In the genomic region with DNA sequence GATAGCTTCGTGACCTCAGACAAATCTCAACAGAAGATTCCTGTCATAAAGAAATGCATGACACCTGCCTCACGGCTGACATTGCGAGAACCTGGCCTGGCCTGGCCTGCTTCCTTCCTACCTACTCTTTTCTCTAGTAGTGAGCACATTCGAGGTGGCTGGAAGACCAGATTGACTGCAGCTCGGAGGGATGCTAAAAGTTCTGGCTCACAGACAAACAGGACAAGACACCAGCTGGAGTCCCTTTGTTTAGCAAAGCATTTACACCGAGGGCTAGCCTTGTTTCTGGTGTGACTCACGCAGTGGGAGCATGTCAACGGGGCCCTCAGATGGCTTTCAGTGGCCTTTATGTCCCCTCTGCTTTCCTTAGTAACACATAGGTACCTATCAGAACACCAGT, we compare ENCODE assay signal across 33 mouse cellular contexts. TPM values are rescaled to one million over a fixed set of nuclear protein-coding genes. Genes with fewer than 3 reads are reported as not detected.
DNase-seq lines count a peak whose midpoint lies in the region; ATAC-seq and TF ChIP-seq lines count a peak whose summit lies in the region.
"Had no signal": no experiment of that assay in that cellular context is flagged by ENCODE, and none has a peak within 500 bp of the region (broad histone marks: within the 10 kb centered on the region; RNA-seq: fewer than 3 reads in every experiment).

No protein-coding gene starts in this region.

- no peak for TF ChIP-seq POLR2A in testis, adult 2 months (IDR thresholded peaks at IDR 0.05; ENCODE audit: control insufficient read depth, low read depth, low read length)

- TF ChIP-seq CTCF in hindbrain, postnatal 0 days (IDR thresholded peaks at IDR 0.05; ENCODE audit: low read depth): no peak
- TF ChIP-seq CTCF in testis, adult 2 months (IDR thresholded peaks at IDR 0.05; ENCODE audit: control insufficient read depth, insufficient read depth, insufficient replicate concordance, low read depth, low read length): no peak
- no peak for TF ChIP-seq CTCF in liver, postnatal 0 days (IDR thresholded peaks at IDR 0.05; ENCODE audit: low read depth)

- H3K27me3 ChIP-seq in hindbrain, embryonic 10.5 days (ENCODE audit: insufficient read depth, poor library complexity, severe bottlenecking): no peaks in the 10 kb centered on the region
- H3K27me3 ChIP-seq in hindbrain, postnatal 0 days (ENCODE audit: insufficient read depth, low read length): no peaks in the 10 kb centered on the region
- no peaks in the 10 kb centered on the region for H3K27me3 ChIP-seq in testis, adult 2 months (ENCODE audit: control insufficient read depth, insufficient read depth, low read length)
- H3K27me3 ChIP-seq in liver, postnatal 0 days (ENCODE audit: insufficient read depth, low read length): no peaks in the 10 kb centered on the region
- H3K27me3 ChIP-seq in heart, embryonic 11.5 days (ENCODE audit: control insufficient read depth, insufficient read depth, low read length): no peaks in the 10 kb centered on the region
- H3K27me3 ChIP-seq: CH12.LX; hindbrain, embryonic 12.5 days; limb, embryonic 15.5 days; neural tube, embryonic 13.5 days; Patski had no signal

- H3K9ac ChIP-seq in hindbrain, postnatal 0 days (replicated peaks; ENCODE audit: low read length): no peak overlapping the region
- no peak overlapping the region for H3K9ac ChIP-seq in liver, postnatal 0 days (replicated peaks)
- H3K9ac ChIP-seq in heart, embryonic 11.5 days (ENCODE audit: low read depth, low read length): no peak overlapping the region
- H3K9ac ChIP-seq: hindbrain, embryonic 12.5 days; limb, embryonic 15.5 days; neural tube, embryonic 13.5 days had no signal

- no peak overlapping the region for H3K4me2 ChIP-seq in hindbrain, postnatal 0 days (ENCODE audit: low read depth, low read length)
- H3K4me2 ChIP-seq in liver, postnatal 0 days (ENCODE audit: low read depth, low read length): no peak overlapping the region
- no peak overlapping the region for H3K4me2 ChIP-seq in heart, embryonic 11.5 days
- H3K4me2 ChIP-seq: hindbrain, embryonic 12.5 days; limb, embryonic 15.5 days; neural tube, embryonic 13.5 days had no signal

- H3K27ac ChIP-seq in hindbrain, embryonic 10.5 days: 0 out of 2 replicates have a peak overlapping the region, but pooled peaks have one; percentile 23
- no peak overlapping the region for H3K27ac ChIP-seq in hindbrain, postnatal 0 days
- no peak overlapping the region for H3K27ac ChIP-seq in testis, adult 2 months (ENCODE audit: control insufficient read depth, insufficient read depth, low read depth, low read length)
- peak overlapping the region; percentile 80 for H3K27ac ChIP-seq in liver, postnatal 0 days (ENCODE audit: low read depth)
- no peak overlapping the region for H3K27ac ChIP-seq in heart, embryonic 11.5 days (ENCODE audit: low read depth, low read length)
- H3K27ac ChIP-seq: embryonic facial prominence, embryonic 10.5 days; forebrain, embryonic 10.5 days; gastrocnemius, adult 2 months; hindbrain, embryonic 12.5 days; kidney, postnatal 0 days; left cerebral cortex, adult 2 months; limb, embryonic 15.5 days; midbrain, embryonic 10.5 days; neural tube, embryonic 13.5 days had no signal

- intact Hi-C loops in heart, postnatal 25 days (cut with DNase I): loop anchor here (5.0 to 10.0 kb wide), 2 partner anchors 54 to 546 kb away; a partner anchor contains a TSS

- no peak for DNase-seq in hindbrain, embryonic 10.5 days (ENCODE audit: low spot score)
- no peak for DNase-seq in hindbrain, postnatal 0 days (ENCODE audit: low spot score)
- no peak for DNase-seq in testis, postnatal 10 days (ENCODE audit: low spot score)
- DNase-seq in cerebellum, adult 9-10 months: peak; percentile 71
- no peak for DNase-seq in liver, postnatal 0 days
- DNase-seq in heart, postnatal 25 days (ENCODE audit: low spot score): no peak
- DNase-seq: adrenal gland, adult 2 months; B cell, adult 2 months; gastrocnemius, adult 2 months; layer of hippocampus, adult 9-11 months; left cerebral cortex, postnatal 4 days; retina, postnatal 1 day; thymus, postnatal 14 days had no signal

- 74% methylated on average over 8 of the region's 8 CpGs for WGBS in hindbrain, embryonic 10.5 days
- WGBS in hindbrain, postnatal 0 days: 59% methylated on average over 8 of the region's 8 CpGs
- WGBS in liver, postnatal 0 days (ENCODE audit: insufficient replicate concordance): 57% methylated on average over 8 of the region's 8 CpGs
- WGBS in heart, embryonic 11.5 days (ENCODE audit: insufficient replicate concordance): 74% methylated on average over 8 of the region's 8 CpGs

- H3K36me3 ChIP-seq in hindbrain, embryonic 10.5 days: peaks cover 13% of the 10 kb centered on the region
- H3K36me3 ChIP-seq in hindbrain, postnatal 0 days (ENCODE audit: insufficient read depth, low read length): peaks cover 12% of the 10 kb centered on the region; the same call in 1 of the 2 replicates
- H3K36me3 ChIP-seq in testis, adult 2 months (ENCODE audit: control insufficient read depth, insufficient read depth, low read length): no peaks in the 10 kb centered on the region
- H3K36me3 ChIP-seq in liver, postnatal 0 days (replicated peaks; ENCODE audit: insufficient read depth, low read length): no peaks in the 10 kb centered on the region
- peaks cover 3% of the 10 kb centered on the region; the same call in 1 of the 2 replicates for H3K36me3 ChIP-seq in heart, embryonic 11.5 days (ENCODE audit: control insufficient read depth, insufficient read depth, low read length)
- H3K36me3 ChIP-seq: G1E had no signal

- no peaks in the 10 kb centered on the region for H3K9me3 ChIP-seq in hindbrain, embryonic 10.5 days
- H3K9me3 ChIP-seq in hindbrain, postnatal 0 days (ENCODE audit: low read length): no peaks in the 10 kb centered on the region
- no peaks in the 10 kb centered on the region for H3K9me3 ChIP-seq in liver, postnatal 0 days (ENCODE audit: low read length)
- H3K9me3 ChIP-seq in heart, embryonic 11.5 days (replicated peaks; ENCODE audit: control insufficient read depth, low read length): no peaks in the 10 kb centered on the region
- H3K9me3 ChIP-seq: embryonic facial prominence, embryonic 10.5 days; forebrain, embryonic 10.5 days; G1E; hindbrain, embryonic 12.5 days; limb, embryonic 15.5 days; midbrain, embryonic 10.5 days; neural tube, embryonic 13.5 days had no signal

- TF ChIP-seq EP300 in liver, postnatal 0 days (IDR thresholded peaks at IDR 0.05; ENCODE audit: low read depth): no peak

- peaks cover 3% of the 10 kb centered on the region; the same call in 1 of the 2 replicates for H3K4me1 ChIP-seq in hindbrain, embryonic 10.5 days (replicated peaks)
- H3K4me1 ChIP-seq in hindbrain, postnatal 0 days (ENCODE audit: insufficient read depth, low read length): no peaks in the 10 kb centered on the region
- peaks cover 8% of the 10 kb centered on the region for H3K4me1 ChIP-seq in testis, adult 2 months (ENCODE audit: control insufficient read depth, insufficient read depth, low read length)
- H3K4me1 ChIP-seq in liver, postnatal 0 days (ENCODE audit: insufficient read depth): peaks cover 8% of the 10 kb centered on the region
- no peaks in the 10 kb centered on the region for H3K4me1 ChIP-seq in heart, embryonic 11.5 days (ENCODE audit: control insufficient read depth, insufficient read depth, low read length)
- H3K4me1 ChIP-seq: embryonic facial prominence, embryonic 10.5 days; hindbrain, embryonic 12.5 days; neural tube, embryonic 13.5 days had no signal

- ATAC-seq in hindbrain, postnatal 0 days: no peak
- peak; percentile 24; the same call in 1 of the 2 replicates for ATAC-seq in liver, postnatal 0 days
- no peak for ATAC-seq in heart, embryonic 11.5 days (replicated peaks; ENCODE audit: insufficient number of reproducible peaks, low FRiP score, low TSS enrichment)
- ATAC-seq: midbrain, embryonic 16.5 days; Patski had no signal

- H3K4me3 ChIP-seq in hindbrain, embryonic 10.5 days: no peak overlapping the region
- H3K4me3 ChIP-seq in hindbrain, postnatal 0 days (ENCODE audit: low read length): no peak overlapping the region
- peak overlapping the region; percentile 20 for H3K4me3 ChIP-seq in testis, adult 2 months (ENCODE audit: control insufficient read depth, low read depth, low read length)
- H3K4me3 ChIP-seq in liver, postnatal 0 days (ENCODE audit: low read depth, low read length): no peak overlapping the region
- H3K4me3 ChIP-seq in heart, embryonic 11.5 days (ENCODE audit: low read depth, low read length): no peak overlapping the region
- H3K4me3 ChIP-seq: embryonic facial prominence, embryonic 10.5 days; forebrain, embryonic 10.5 days; gastrocnemius, adult 2 months; hindbrain, embryonic 12.5 days; left cerebral cortex, adult 2 months; limb, embryonic 15.5 days; midbrain, embryonic 10.5 days; myocyte; neural tube, embryonic 13.5 days had no signal

RNA-seq across cellular contexts. Expression of a gene that starts 23.2 kb away (rescaled TPM):
- polyA plus RNA-seq in hindbrain, embryonic 10.5 days (2016; fragmentation: Nextera tagmentation; extraction: Ambion mirVana): 54.5 and 64.1 TPM in 2 replicates
- 27.0 and 46.5 TPM in 2 replicates for total RNA-seq in hindbrain, postnatal 0 days (2014; rRNA removed)
- polyA plus RNA-seq in hindbrain, postnatal 0 days (2015; fragmentation: Nextera tagmentation; extraction: Ambion mirVana): 64.2 and 69.6 TPM in 2 replicates
- 3.0 and 3.8 TPM in 2 replicates for polyA plus RNA-seq in testis, adult 2 months (2012; rRNA removed)
- polyA plus RNA-seq in liver, postnatal 0 days (2015; fragmentation: Nextera tagmentation; extraction: Ambion mirVana): 10.5 and 12.1 TPM in 2 replicates
- polyA plus RNA-seq in heart, embryonic 11.5 days (2014; fragmentation: Nextera tagmentation; extraction: Ambion mirVana): 32.5 and 36.0 TPM in 2 replicates
- 1 to 10 TPM; 6.0 to 7.3 TPM for total RNA-seq in heart, postnatal 25 days (2021)

RNA-seq across cellular contexts. Expression of a gene that starts 27.5 kb away (rescaled TPM):
- not detected in 2 replicates for polyA plus RNA-seq in hindbrain, embryonic 10.5 days (2016; fragmentation: Nextera tagmentation; extraction: Ambion mirVana)
- not detected in 2 replicates for total RNA-seq in hindbrain, postnatal 0 days (2014; rRNA removed)
- polyA plus RNA-seq in hindbrain, postnatal 0 days (2015; fragmentation: Nextera tagmentation; extraction: Ambion mirVana): not detected in 2 replicates
- 3.5 and 4.9 TPM in 2 replicates for polyA plus RNA-seq in testis, adult 2 months (2012; rRNA removed)
- not detected in 2 replicates for polyA plus RNA-seq in liver, postnatal 0 days (2015; fragmentation: Nextera tagmentation; extraction: Ambion mirVana)
- polyA plus RNA-seq in heart, embryonic 11.5 days (2014; fragmentation: Nextera tagmentation; extraction: Ambion mirVana): not detected in 2 replicates
- not detected for total RNA-seq in heart, postnatal 25 days (2021)
- total RNA-seq: adrenal gland, adult 2 months; adrenal gland, postnatal 4 days; CH12.LX; G1E; gastrocnemius, adult 2 months; gastrocnemius, postnatal 4 days; left cerebral cortex, adult 2 months; left cerebral cortex, postnatal 4 days had no signal
- polyA plus RNA-seq: adrenal gland, adult 2 months; cortical plate, adult 2 months; G1E; heart, postnatal 0 days; kidney, postnatal 0 days; large intestine, adult 2 months; midbrain, embryonic 10.5 days; myocyte; neural tube, embryonic 13.5 days had no signal

RNA-seq across cellular contexts. Expression of a gene that starts 54.0 kb away (rescaled TPM):
- 2.1 and 2.8 TPM in 2 replicates for polyA plus RNA-seq in hindbrain, embryonic 10.5 days (2016; fragmentation: Nextera tagmentation; extraction: Ambion mirVana)
- 1.3 and 1.8 TPM in 2 replicates for total RNA-seq in hindbrain, postnatal 0 days (2014; rRNA removed)
- 0.59 and 1.2 TPM in 2 replicates for polyA plus RNA-seq in hindbrain, postnatal 0 days (2015; fragmentation: Nextera tagmentation; extraction: Ambion mirVana)
- 0.74 and 1.5 TPM in 2 replicates for polyA plus RNA-seq in testis, adult 2 months (2012; rRNA removed)
- polyA plus RNA-seq in liver, postnatal 0 days (2015; fragmentation: Nextera tagmentation; extraction: Ambion mirVana): 20.6 and 21.6 TPM in 2 replicates
- polyA plus RNA-seq in heart, embryonic 11.5 days (2014; fragmentation: Nextera tagmentation; extraction: Ambion mirVana): 3.0 and 3.6 TPM in 2 replicates
- under 1 TPM; 0.89 to 0.99 TPM for total RNA-seq in heart, postnatal 25 days (2021)

Comparison
In these comparisons a context has a peak if more than half of its experiments do, and no peak if none do; other contexts are left out.
1. H3K27ac ChIP-seq: peak in hindbrain, embryonic 10.5 days (single experiment) and liver, postnatal 0 days (single experiment); none in hindbrain, postnatal 0 days (single experiment), testis, adult 2 months (single experiment) and heart, embryonic 11.5 days (single experiment).